Mouse (Mus musculus) lung, postnatal 0 days (tissue): ENCODE measurements around the gene Fam184b.

ENCODE experiments used
- CTCF ChIP-seq: IDR thresholded peaks from 2 replicates; pipeline ENCODE4 v1.5.1; 2016; ENCODE audit warnings: antibody characterized with exemption, mild to moderate bottlenecking
- EP300 ChIP-seq: IDR thresholded peaks from 2 replicates; pipeline ENCODE4 v1.6.1; 2016; ENCODE audit warnings: antibody characterized with exemption, mild to moderate bottlenecking, control low read depth

DNA sequence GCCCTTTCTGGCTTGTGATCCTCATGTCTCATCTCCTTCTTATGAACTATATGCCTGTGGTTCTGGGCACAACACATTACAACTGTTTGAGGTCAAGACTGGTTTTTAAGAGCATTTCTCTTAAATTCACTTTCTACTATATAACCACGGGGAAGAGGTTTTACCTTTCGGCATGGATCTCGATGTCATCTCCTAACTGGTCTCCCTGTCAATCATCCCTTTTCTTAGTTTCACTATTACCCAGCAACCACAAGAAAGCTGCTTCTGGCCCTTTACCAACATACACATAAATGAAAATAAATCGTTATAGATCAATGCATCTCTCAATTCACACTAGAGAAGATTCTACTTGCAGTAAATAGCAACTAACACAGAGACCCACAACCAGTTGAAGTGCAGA lies 104.2 kb downstream of the Fam184b start:
- TF ChIP-seq CTCF (no peak), EP300 (no peak)
